Mouse (Mus musculus) CH12F3 (cell line): ENCODE measurements around the gene Ccdc172.

Experiments
- in situ Hi-C: fragments of 300-500 bp; cut with MboI; formaldehyde crosslinking; loops from 2 replicates; pipeline ENCODE4 v1.14.3; 2020; ENCODE audit warnings: low sequenced_read_pairs

Ccdc172 gene

DNA sequence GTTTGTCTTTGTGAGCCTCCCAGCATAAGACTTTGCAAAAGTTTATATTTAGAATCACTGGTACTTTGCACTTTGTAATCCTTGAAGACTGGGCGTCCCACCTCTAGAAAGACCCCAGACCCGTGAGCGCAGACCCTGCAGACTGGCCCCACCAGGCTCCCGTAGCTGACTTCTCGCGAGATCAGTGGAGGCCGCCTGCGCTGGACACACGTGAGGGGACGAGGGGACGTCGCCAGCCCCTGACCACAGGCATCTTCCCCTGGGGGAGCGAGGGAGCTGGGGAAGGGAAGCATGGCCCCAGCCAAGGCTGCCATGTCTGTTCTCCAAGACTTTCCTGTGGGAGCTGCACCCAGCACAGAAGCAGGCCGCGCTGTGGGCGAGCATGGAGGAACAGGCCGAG, at the start of gene Ccdc172:
Ccdc172 (plus strand) TSS at position 176 of the 400 bp plus-strand sequence.
- in situ Hi-C loops, result no loop called here

DNA sequence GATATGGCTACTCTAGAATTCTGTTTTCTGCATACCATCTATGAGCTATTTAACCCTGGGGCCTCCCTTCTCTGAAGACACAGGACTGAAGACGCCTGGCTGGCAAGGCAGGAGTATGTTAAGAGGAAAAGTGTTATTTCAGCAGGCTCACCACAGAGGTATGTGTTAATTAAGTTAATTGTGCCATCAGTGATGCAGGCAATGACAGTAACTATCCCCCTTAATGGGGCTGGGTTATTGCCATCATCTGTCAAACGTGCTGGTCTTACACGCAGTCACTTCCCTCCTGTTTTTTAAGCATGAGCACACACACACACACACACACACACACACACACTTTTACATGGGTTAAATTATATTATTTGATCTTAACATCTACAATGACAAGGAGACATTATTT, 48.0 kb upstream of the Ccdc172 start:
- in situ Hi-C loops, result no loop called here

DNA sequence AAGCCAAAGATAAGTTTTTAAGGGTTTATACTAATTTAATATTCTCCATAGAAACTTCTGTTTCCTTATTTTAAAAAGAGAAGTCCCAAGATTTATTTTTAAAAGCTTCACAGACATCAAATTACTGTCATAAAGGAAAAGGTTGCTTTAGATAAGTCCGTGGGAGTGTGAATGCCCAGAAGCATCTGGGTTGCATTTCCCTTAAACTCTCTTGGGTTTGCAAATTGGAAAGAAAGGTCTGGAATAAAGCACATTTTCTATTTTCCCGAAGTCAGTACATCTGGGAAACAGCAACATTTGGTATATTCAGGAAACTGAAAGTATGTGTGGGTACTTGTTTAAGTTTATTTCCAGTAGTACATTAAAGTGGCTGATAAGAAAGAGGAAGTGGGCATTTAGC, 43.5 kb upstream of the Ccdc172 start:
- in situ Hi-C loops, result no loop called here

DNA sequence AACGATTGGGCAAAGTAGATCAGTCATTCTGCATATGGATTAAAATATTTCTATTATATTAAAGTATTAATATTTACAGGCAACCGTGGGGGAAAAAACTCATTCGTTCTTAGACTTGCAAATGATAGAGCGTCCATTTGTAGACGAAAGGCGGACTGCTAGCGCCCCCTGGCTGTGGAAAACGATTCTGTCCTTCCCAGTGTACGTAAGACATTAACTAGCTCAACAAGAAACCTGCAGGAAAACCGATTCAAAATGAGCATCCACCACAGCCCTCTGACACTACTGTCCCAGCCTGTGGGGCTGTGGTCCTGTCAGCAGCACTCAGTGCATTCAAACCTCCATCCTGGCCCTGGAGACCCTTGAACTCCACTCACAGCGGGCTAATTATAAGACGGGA, 42.4 kb upstream of the Ccdc172 start:
- in situ Hi-C loops, result no loop called here

DNA sequence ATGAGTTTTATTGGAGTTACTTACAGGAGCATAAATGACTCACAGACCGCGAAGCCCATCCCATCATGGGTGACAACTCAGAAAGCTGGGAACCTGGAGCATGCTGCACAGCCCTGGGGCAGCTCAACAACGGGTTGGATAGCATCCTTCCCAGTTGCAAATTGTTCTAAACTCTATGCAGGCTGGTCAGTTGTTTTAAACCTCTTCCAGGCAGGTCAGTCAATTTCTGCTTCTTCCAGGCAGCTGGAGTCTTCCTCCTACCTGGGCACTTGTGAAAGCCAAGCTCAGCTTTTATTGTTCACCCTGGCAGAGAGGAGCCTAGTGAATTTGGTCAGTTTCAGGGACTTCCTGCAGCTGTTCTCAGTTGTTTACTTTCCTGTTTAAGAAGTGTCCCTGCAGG, 37.5 kb upstream of the Ccdc172 start:
- in situ Hi-C loops, result no loop called here

DNA sequence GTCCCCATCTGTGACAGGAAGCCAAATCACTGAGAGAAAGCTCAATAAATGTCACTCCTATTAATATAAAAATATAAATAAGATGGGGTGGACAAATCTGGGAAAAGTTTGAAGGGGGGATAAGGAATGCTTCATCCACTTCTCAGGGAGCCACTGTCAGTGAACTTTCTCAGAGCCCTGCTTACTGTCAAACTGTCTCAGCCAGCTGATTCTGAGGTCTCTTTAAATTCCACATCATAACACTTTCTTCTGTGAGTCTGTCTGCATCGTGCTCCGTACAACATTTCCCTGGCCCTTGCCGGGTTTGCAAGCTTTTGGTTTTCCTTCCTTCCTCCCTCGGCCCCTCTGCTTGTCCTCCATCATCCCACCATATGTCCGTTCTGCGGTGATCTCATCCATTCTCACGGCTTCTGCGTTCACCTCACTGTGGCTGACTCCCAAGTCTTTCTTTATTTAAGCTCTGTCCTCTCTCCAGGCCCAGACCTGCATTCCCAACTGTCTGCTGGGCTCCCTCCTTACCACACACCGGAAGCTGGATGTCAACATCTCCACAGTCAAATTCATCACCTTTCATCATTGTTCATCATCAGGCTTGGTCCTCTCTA, 29.3 kb upstream of the Ccdc172 start:
- in situ Hi-C loops, result no loop called here

DNA sequence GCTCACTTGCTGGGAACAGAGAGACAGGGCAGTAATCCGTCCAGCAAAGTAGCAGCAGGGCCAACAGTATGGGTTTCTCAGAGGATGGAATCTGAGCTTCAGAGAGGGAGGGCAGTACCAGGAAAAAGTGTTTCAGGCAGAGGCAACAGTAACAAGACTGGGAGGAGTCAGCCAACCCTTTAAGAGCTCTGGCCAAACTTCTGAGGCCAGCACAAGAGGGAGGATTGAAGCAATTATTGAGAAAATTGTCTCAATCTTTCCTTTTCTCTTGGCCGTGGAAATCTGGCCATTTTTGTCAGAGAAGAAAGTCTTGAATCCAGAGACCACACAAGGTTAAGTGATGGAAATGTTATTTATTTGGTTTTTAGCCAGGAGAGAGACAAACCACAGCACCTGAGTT, 25.1 kb upstream of the Ccdc172 start:
- in situ Hi-C loops, result no loop called here

DNA sequence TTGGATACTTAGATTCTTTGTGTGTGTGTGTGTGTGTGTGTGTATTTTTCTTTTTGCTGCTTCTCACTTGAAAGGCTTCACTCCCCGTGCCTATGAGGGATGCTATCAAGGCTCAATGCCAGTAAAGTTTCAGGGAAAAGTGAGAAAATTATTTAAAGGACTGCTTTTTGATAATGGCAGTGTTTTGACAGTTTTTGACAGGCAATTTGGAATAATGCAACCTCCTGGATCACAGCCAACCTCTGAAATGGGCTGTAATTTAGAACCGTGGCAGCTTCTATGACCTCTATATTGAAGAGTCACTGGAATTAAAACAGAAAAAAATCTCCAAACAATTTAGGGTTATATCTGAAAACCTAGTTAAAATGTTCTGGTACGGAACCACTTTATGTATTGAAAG, 14.7 kb upstream of the Ccdc172 start:
- in situ Hi-C loops, result no loop called here

DNA sequence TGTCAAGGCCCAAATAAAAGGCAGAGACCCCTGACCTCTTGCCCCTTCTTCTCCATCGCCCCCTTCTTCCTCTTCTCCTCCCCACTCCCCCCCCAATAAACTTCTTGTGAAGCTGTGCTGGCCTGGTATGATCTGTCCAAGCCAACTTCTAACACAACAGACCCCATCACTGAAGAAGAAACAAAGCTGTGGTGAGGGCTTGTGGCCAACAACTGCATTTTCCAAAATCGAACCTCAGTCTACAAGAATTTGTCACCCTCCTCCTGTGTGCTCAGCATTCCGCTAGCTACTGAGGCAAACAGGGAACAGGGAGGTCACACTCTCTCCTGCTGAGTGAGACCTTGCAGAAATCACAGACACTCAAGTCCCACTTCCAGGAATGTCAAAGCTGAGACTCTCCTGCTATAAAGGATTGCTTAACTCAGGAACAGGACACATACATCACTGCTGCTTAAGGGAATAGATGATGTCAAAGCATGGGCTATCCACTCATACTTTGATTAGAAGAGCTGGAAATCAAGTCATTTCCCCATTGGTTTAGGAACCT, 12.3 kb upstream of the Ccdc172 start:
- in situ Hi-C loops, result no loop called here

DNA sequence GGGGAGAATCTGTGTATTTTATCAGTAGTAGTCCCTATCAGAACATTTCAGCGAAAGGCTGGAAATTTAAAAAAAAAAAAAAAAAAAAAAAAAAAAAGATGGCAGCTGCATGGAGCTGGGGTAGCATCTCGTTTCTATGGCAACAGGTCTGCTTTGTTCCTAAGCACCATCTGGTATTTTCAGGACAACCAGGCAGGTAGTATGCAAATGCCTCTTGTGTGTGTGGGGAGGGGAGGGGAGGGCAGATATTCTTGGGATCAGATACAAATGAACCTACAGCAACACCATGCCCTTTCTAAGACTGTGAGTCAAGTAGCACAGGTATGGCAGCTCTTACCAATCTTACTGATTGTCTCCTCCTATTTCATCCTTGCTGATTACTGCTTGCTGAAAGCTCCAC, 11.7 kb upstream of the Ccdc172 start:
- in situ Hi-C loops, result no loop called here

DNA sequence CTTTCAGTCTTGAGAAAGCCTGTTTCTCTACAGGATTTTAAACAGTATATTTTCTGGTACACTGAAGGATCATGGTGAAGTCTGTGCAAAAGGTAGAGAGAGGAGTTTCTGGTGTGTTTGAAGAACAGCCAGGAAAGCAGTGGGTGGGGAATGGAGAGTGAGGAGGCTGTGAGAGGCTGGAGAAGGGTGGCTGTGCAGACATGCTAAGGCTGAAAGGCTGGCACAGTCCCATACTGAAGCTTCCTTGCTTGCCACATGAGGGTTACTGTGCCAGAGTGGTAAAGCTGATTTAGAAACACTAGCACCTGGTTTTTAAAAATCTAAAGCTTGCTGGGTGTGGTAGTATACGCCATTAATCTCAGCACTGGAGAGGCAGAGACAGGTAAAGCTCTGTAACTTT, 9.9 kb downstream of the Ccdc172 start:
- in situ Hi-C loops, result no loop called here

DNA sequence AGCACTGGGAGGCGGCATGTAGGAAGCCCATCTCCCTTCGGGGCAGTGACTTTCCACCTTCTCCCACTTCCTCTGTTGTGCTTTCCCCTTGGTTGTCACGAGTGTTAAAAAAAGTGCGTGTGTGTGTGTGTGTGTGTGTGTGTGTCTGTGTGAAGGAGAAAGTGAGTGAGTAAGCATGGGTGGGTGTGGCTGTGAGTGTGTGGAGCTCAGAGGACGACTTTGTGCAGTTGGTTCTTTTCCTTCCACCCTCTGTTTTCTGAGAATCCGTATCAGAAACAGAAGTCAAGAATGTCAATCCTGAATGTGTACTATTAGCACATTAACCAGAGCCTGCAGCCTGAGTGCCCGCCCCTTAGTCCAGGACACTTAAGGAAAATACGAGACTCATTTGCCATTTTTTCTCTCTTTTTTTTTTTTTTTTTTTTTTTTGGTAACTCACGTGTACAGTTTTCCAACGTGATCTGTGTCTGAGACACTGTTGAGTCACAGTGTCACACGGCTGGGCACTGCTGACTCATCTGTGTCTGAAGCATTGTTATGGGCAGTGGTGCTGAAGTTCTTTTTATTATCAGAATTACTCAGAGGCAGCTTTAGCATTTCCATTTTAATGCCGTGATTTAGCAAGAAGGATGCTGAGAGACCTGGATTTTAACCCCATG, 12.1 kb downstream of the Ccdc172 start:
- in situ Hi-C loops, result no loop called here

DNA sequence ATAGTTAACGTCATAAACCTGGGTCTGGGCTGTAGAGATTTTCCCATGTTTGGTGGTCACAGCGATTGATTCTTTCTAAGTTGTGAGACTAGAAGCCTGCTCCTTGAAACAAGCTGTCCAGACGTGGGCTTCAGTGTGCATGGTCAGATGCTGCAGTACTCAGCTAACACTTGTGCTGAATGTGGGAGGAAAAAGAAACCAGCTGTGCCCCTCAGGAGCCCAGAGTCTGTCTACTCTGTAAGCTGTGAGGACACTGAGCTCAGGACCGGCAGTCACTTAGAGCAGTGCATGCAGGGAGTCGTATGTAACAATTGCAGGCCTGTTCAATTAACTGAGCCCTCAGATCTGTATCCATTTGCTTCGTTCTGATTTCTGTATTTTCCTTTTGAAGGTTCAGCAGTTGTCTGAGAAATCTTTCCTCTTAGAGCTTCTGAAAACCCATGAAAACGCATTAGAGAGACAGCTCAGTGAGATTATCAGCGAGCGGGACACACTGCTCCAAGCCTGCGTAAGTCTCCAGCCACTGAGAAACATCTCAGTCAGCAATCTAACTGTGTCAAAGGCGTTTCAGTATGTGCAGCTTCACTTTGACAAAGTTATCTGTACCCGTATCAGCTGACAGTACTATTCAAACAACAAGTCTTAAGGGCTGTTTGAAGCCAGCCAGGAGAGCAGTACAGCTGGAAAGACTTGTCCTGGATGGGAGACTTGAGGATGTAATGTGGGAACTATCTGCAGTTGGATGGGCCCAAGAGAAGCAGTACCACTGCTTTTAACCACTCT, 13.9 kb downstream of the Ccdc172 start:
- in situ Hi-C loops, result no loop called here

DNA sequence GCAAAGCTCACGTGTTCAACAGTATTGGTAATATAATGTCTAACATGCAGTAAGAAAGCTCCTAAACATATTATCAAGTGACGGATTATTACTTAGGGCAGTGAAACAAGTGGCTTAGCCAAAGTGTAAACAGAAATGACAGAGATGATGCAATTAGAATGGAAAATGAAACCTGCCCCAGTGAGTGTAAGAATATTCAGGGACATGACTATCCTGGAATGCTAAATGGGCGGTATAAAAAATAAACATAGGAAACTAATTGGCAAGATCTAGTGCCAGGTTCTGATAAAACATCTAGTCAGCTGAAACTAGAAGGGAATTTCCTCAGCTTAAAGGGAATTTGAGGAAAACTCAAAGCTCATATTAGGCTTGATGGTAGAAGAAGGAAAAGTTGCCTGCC, 21.3 kb downstream of the Ccdc172 start:
- in situ Hi-C loops, result no loop called here

DNA sequence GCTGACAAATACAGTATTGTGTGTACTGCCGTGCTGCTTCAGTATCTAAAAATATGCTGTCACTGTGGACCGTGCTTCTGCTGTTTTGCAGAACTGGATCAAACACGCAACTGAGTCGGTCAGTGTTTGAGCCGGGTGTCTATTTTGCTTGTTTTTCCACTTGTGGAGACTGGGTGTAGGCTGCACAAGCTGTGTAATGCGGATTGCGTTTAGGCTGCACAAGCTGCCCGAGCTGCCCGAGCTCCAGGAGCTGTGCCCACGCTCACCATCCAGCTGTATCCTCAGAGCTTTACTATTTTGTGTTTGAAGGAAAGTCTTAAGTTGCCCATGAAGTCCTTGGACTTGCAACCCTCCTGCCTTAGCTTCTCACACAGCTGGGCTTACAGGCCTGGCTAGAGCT, 24.9 kb downstream of the Ccdc172 start:
- in situ Hi-C loops, result no loop called here

DNA sequence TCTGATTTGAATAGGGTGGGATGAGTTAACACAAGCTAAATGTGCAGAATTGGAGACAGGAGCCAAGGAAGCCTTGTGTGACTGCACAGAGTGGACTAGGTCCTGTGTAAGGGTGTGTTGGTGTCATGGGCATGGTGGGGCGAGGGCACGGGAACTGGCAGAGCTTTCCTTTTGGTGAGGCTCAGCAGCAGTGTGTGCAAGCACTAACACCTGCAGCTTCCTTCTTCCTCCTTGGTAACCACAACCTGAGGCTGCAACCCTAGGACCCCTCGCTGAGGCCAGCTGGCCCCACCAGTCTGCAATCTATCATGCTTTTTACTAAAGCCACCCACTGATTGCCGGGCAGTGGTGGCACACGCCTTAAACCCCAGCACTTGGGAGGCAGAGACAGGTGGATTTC, 28.6 kb downstream of the Ccdc172 start:
- in situ Hi-C loops, result no loop called here

DNA sequence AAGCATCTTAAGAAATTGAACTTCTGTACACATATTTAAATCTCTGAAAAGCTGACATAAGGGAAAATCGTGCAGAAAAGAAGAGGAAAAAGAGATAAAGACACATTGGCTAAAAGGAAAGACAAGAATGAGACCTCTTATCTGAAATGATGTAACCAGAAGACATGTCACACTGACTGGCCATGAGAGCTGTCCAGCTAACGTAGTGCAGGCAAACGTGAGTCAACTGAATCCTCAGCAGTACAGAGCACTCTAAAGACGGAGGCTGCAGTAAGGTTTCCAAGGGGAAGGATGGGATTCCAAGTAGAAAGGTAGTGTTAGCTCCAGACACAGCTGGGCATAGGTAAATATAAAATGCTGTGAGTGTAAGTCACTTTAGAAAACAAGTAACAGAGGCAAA, 36.6 kb downstream of the Ccdc172 start:
- in situ Hi-C loops, result no loop called here

DNA sequence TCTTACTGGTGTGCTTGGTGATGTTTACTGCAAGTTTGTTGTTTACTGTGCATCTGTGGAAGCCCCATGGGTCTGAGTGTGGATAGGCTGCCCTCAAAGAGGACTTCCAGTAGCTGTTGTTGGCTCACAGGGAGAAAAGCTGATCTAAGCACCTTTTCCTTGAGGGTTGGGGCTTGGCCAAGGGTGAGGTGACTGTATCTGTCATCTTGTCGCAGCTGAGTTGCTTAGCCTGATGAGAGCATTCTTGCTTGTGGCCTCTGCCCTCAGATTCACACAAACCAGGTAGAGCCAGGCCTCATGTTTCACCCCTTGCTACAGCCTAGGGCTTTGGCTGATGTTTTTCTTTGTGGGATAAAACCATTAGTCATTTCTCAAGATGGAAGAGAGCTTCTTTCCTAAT, 38.7 kb downstream of the Ccdc172 start:
- in situ Hi-C loops, result no loop called here

DNA sequence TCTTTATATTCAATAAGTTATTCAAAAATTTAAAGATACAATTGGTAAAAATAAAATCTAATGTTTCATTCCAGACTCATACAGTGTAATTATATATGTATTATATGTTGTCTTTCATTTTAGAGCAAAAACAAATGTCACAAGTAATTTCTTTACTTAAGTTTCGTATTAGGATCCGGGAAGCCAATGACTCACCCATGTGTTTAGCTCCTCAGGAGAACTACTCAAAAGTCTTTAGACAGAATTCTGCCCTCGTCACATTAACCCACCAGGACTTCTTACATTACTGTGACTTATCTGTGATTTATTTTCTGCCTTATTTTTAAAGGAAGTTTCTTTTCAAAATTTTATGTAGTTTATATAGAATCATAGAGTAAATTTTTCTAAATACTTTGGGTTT, 39.1 kb downstream of the Ccdc172 start:
- in situ Hi-C loops, result no loop called here

DNA sequence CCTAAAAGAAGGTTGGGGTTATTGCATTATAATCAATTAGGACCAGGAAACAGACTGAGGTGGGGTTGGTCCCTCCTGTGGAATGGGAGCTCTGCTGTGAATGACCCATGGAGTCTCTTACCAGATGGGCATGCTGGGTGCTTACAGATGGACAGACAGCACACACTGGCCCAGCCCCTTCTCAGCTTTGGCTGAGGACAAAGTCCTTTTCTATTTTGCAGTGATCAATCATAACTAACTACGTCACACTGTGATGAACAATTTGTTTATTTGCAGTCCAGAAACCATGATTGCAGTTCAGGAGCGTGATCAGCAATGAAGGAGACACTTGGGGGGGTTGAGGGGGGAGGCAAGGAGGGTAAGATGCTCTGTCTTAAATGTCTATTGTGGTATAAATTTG, 43.2 kb downstream of the Ccdc172 start:
- in situ Hi-C loops, result no loop called here

DNA sequence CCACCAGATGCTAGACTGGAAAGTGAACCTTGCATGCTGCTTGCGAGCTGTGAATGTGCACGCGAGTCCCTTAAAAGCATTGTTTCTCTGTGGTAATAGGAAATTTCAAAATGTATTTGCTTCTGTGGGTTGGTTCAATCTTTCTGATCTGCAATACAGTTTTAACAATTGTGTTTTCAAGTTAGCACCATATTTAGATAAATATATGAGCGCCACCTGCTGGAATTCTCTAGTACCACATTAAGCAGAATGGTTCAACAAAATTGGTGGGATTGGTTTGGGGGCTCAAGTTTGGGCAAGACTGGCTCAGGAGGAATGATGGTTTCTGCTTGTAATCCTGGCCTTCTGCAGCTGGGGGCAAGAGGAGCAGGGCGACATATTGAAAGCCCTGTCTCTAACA, 46.6 kb downstream of the Ccdc172 start:
- in situ Hi-C loops, result no loop called here

DNA sequence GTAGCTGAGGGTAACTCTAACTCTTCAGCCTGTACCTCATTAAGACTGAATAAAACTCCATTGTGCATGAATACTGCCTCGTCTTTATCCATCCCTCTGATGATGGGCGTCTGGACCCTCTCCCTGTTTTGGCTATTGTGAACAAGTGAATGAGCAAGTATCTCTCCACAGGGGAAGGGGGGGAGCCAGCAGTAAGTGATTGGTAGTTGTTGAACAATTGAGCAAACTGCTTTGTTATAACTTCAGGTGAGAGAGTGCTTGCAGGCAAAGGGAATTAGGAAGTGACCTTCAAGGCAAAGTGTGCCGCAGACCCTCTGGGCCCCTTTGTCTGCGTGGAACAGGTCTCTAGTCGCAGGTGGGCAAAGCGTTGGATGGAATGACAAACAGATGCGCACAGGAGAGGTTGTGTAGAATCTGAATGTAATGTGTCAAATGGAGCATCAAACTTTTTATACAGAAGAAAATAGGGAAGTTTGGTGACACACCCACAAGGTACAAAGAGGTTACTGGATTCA, 50.6 kb downstream of the Ccdc172 start:
- in situ Hi-C loops, result no loop called here
